Mouse (Mus musculus) neural tube, postnatal 0 days (tissue): ENCODE data around the gene Gm21679. TPM values are rescaled to one million over a fixed set of nuclear protein-coding genes. Genes with fewer than 3 reads are reported as not detected.

Experiments
- polyA plus RNA-seq: library from polyadenylated mRNA; unstranded; fragments of >200 nt; fragmentation: Nextera tagmentation; extraction: Ambion mirVana; gene quantifications from 2 replicates; pipeline ENCODE4 v1.2.1, GENCODE M21; 2015

The Gm21679 gene
- not detected in 2 replicates for polyA plus RNA-seq

GRCm38 (mm10) chrY:29683270-29683669, at the start of gene Gm21679:
Gm21679 (minus strand) TSS chrY:29683370.

